Mouse (Mus musculus) kidney, embryonic 14.5 days (tissue): ENCODE results near the gene Gtf3a. TPM values are rescaled to one million over a fixed set of nuclear protein-coding genes. Genes with fewer than 3 reads are reported as not detected.

Source experiments
- ATAC-seq: fragments of 200-750 bp; cut with Nextera tagmentation; 2 replicates; pipeline ENCODE4 v1.8.0; 2017; ENCODE audit warnings: moderate number of reproducible peaks, mild to moderate bottlenecking, moderate TSS enrichment, moderate library complexity; ENCODE audit not compliant: low FRiP score, low TSS enrichment
- H3K27ac ChIP-seq: fragments of 300-500 bp; sonication (generic); 2 replicates; pipeline ENCODE4 v1.5.1; 2014; ENCODE audit warnings: low read depth, mild to moderate bottlenecking, low read length, moderate library complexity, mixed read lengths
- H3K27me3 ChIP-seq: fragments of 300-500 bp; sonication (generic); 2 replicates; pipeline ENCODE4 v1.6.1; 2014; ENCODE audit warnings: mild to moderate bottlenecking, low read length; ENCODE audit not compliant: control insufficient read depth, insufficient read depth
- H3K36me3 ChIP-seq: fragments of 300-500 bp; sonication (generic); 2 replicates; pipeline ENCODE4 v1.6.1; 2014; ENCODE audit warnings: low read length, mixed read lengths; ENCODE audit not compliant: control insufficient read depth, insufficient read depth
- H3K4me1 ChIP-seq: fragments of 300-500 bp; sonication (generic); 2 replicates; pipeline ENCODE4 v1.6.1; 2014; ENCODE audit warnings: low read length, mixed read lengths; ENCODE audit not compliant: control insufficient read depth, insufficient read depth
- H3K4me2 ChIP-seq: fragments of 300-500 bp; sonication (generic); replicated peaks from 2 replicates; pipeline ENCODE4 v1.6.1; 2014; ENCODE audit warnings: low read depth, mild to moderate bottlenecking, low read length
- H3K4me3 ChIP-seq: fragments of 300-500 bp; sonication (generic); 2 replicates; pipeline ENCODE4 v1.5.1; 2014; ENCODE audit warnings: mild to moderate bottlenecking, low read length
- H3K9ac ChIP-seq: fragments of 300-500 bp; sonication (generic); 2 replicates; pipeline ENCODE4 v1.6.1; 2014; ENCODE audit warnings: low read depth, mild to moderate bottlenecking, low read length, moderate library complexity
- H3K9me3 ChIP-seq: fragments of 300-500 bp; sonication (generic); 2 replicates; pipeline ENCODE4 v1.6.1; 2016; ENCODE audit warnings: low read length; ENCODE audit not compliant: control insufficient read depth
- WGBS: fragments of 180-500 bp; shearing (Covaris S2); extraction: QIAGEN DNeasy Blood & Tissue Kit; methylation state at CpG from one replicate; pipeline ENCODE4 v1.1.7; 2014; 5-methylcytosine and 5-hydroxymethylcytosine counted together
- polyA plus RNA-seq: library from polyadenylated mRNA; unstranded; fragments of >200 nt; fragmentation: Nextera tagmentation; extraction: Ambion mirVana; gene quantifications from 2 replicates; pipeline ENCODE4 v1.2.1, GENCODE M21; 2014

The Gtf3a gene
- polyA plus RNA-seq, 1 experiment from 2014 or later, result 137 TPM

- WGBS, result 75% methylated on average over 15 of the region's 15 CpGs
- Histone ChIP-seq H3K4me2 (no peak overlapping the region), H3K36me3 (no peaks in the 10 kb centered on the region), H3K27me3 (no peaks in the 10 kb centered on the region), H3K4me3 (no peak overlapping the region), H3K4me1 (no peaks in the 10 kb centered on the region), H3K27ac (no peak overlapping the region), H3K9me3 (peaks cover 4% of the 10 kb centered on the region; the same call in 1 of the 2 replicates), H3K9ac (no peak overlapping the region)
- ATAC-seq, result no peak
Observed at GRCm38 (mm10) chr5:146942965-146943364, 5.5 kb upstream of the Gtf3a start.

- Histone ChIP-seq H3K36me3 (no peaks in the 10 kb centered on the region), H3K27me3 (no peaks in the 10 kb centered on the region), H3K9me3 (peaks cover 4% of the 10 kb centered on the region; the same call in 1 of the 2 replicates), H3K4me3 (no peak overlapping the region), H3K9ac (no peak overlapping the region), H3K4me2 (no peak overlapping the region), H3K27ac (no peak overlapping the region), H3K4me1 (peaks cover 5% of the 10 kb centered on the region)
- WGBS, result 97% methylated on average over 2 of the region's 2 CpGs
- ATAC-seq, result no peak
Observed at GRCm38 (mm10) chr5:146944568-146944967, 3.9 kb upstream of the Gtf3a start.

GRCm38 (mm10) chr5:146946682-146947081 lies 1.8 kb upstream of the Gtf3a start:
- H3K36me3 ChIP-seq, result peaks cover 14% of the 10 kb centered on the region
- WGBS, result 87% methylated on average over 9 of the region's 9 CpGs
- ATAC-seq, result no peak

GRCm38 (mm10) chr5:146947497-146947896 lies 960 bp upstream of the Gtf3a start:
- H3K9ac ChIP-seq, result no peak overlapping the region
- H3K27ac ChIP-seq, result no peak overlapping the region
- peaks cover 10% of the 10 kb centered on the region for H3K4me1 ChIP-seq
- peaks cover 4% of the 10 kb centered on the region; the same call in 1 of the 2 replicates for H3K9me3 ChIP-seq
- ATAC-seq, result no peak
- H3K4me2 ChIP-seq, result no peak overlapping the region
- H3K27me3 ChIP-seq, result no peaks in the 10 kb centered on the region
- WGBS, result 90% methylated on average over 6 of the region's 6 CpGs
- H3K36me3 ChIP-seq, result peaks cover 22% of the 10 kb centered on the region
- no peak overlapping the region for H3K4me3 ChIP-seq

More at GRCm38 (mm10) chr5:146946682-146947081, 1.8 kb upstream of the Gtf3a start:
- H3K9ac ChIP-seq, result no peak overlapping the region
- H3K27me3 ChIP-seq, result no peaks in the 10 kb centered on the region
- peaks cover 4% of the 10 kb centered on the region; the same call in 1 of the 2 replicates for H3K9me3 ChIP-seq
- no peak overlapping the region for H3K4me3 ChIP-seq
- peaks cover 10% of the 10 kb centered on the region for H3K4me1 ChIP-seq
- no peak overlapping the region for H3K27ac ChIP-seq
- no peak overlapping the region for H3K4me2 ChIP-seq

GRCm38 (mm10) chr5:146948041-146948507 lies 383 bp upstream of the Gtf3a start:
- peak overlapping the region; percentile 77 for H3K9ac ChIP-seq
- H3K4me1 ChIP-seq, result peaks cover 10% of the 10 kb centered on the region
- H3K4me2 ChIP-seq, result peak overlapping the region; percentile 88
- peak overlapping the region; percentile 81 for H3K4me3 ChIP-seq
- H3K27ac ChIP-seq, result no peak overlapping the region; the same call in 1 of the 2 replicates
- no peaks in the 10 kb centered on the region for H3K27me3 ChIP-seq
- H3K9me3 ChIP-seq, result peaks cover 4% of the 10 kb centered on the region; the same call in 1 of the 2 replicates
- 28% methylated on average over 10 of the region's 10 CpGs for WGBS
- H3K36me3 ChIP-seq, result peaks cover 28% of the 10 kb centered on the region
- ATAC-seq, result no peak

GRCm38 (mm10) chr5:146954576-146954975 lies 6.1 kb downstream of the Gtf3a start:
- no peak overlapping the region for H3K27ac ChIP-seq
- H3K9ac ChIP-seq, result no peak overlapping the region
- H3K4me3 ChIP-seq, result no peak overlapping the region
- ATAC-seq, result no peak
- H3K4me1 ChIP-seq, result peaks cover 5% of the 10 kb centered on the region
- no peaks in the 10 kb centered on the region for H3K27me3 ChIP-seq
- 81% methylated on average over 7 of the region's 7 CpGs for WGBS
- H3K36me3 ChIP-seq, result peaks cover 84% of the 10 kb centered on the region
- no peaks in the 10 kb centered on the region for H3K9me3 ChIP-seq
- no peak overlapping the region for H3K4me2 ChIP-seq

GRCm38 (mm10) chr5:146955651-146956050 lies 7.2 kb downstream of the Gtf3a start:
- Histone ChIP-seq H3K4me3 (no peak overlapping the region), H3K4me2 (no peak overlapping the region), H3K27me3 (no peaks in the 10 kb centered on the region), H3K36me3 (peaks cover 80% of the 10 kb centered on the region), H3K4me1 (no peaks in the 10 kb centered on the region), H3K9ac (no peak overlapping the region), H3K27ac (no peak overlapping the region), H3K9me3 (no peaks in the 10 kb centered on the region)
- no peak for ATAC-seq
- 93% methylated on average over 5 of the region's 5 CpGs for WGBS

- Histone ChIP-seq H3K27me3 (no peaks in the 10 kb centered on the region), H3K27ac (no peak overlapping the region), H3K9me3 (no peaks in the 10 kb centered on the region), H3K4me1 (no peaks in the 10 kb centered on the region), H3K36me3 (peaks cover 70% of the 10 kb centered on the region), H3K9ac (no peak overlapping the region), H3K4me3 (no peak overlapping the region), H3K4me2 (no peak overlapping the region)
- WGBS, result 93% methylated on average over 18 of the region's 18 CpGs
- ATAC-seq, result no peak
Observed at GRCm38 (mm10) chr5:146956678-146957077, 8.2 kb downstream of the Gtf3a start.

GRCm38 (mm10) chr5:146963118-146963936 lies 14.9 kb downstream of the Gtf3a start, which contains the start of gene Mtif3:
Mtif3 (minus strand) TSS chr5:146963800.
- ATAC-seq, result peak; percentile 83
- Histone ChIP-seq H3K27ac (0 out of 2 replicates have a peak within 1 kb of the TSS, but pooled peaks have one; percentile 52), H3K4me2 (peak within 1 kb of the TSS; percentile 73), H3K27me3 (no peaks in the 10 kb centered on the region), H3K9ac (peak within 1 kb of the TSS; percentile 76), H3K9me3 (no peaks in the 10 kb centered on the region), H3K4me3 (peak within 1 kb of the TSS; percentile 95), H3K36me3 (peaks cover 7% of the 10 kb centered on the region), H3K4me1 (0 out of 2 replicates have a peak, but pooled peaks cover 6% of the 10 kb centered on the region)
- 1% methylated on average over 46 of the region's 46 CpGs for WGBS
